In the genomic region with DNA sequence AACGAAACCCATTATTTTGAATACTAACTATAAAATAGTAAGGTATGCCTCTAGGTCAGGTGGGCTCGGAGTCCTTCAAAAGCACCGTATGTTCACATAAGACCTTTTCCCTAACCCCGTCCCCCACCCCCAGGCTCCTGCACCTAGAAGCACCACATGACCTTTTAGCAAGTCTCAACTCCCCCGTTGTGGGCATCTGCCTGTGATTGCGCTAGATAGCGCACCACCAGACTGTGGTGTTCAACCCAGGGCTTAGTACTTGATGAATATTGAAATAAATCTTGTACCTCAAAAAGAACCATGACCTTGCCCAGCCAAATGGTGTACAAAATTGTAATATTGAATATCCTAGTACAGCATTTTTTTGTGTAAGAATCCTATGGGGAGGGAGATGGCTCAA, we compare ENCODE assay signal across 16 mouse cellular contexts.
DNase-seq lines count a peak whose midpoint lies in the region; ATAC-seq and TF ChIP-seq lines count a peak whose summit lies in the region.
"Had no signal": no experiment of that assay in that cellular context is flagged by ENCODE, and none has a peak within 500 bp of the region (broad histone marks: within the 10 kb centered on the region; RNA-seq: fewer than 3 reads in every experiment).

No protein-coding gene starts in this region.

- H3K27ac ChIP-seq in forebrain, postnatal 0 days (ENCODE audit: low read depth, low read length) = peak overlapping the region; percentile 90; the same call in 1 of the 2 replicates
- H3K27ac ChIP-seq in midbrain, embryonic 14.5 days (replicated peaks; ENCODE audit: low read depth, low read length) = peak overlapping the region; percentile 98
- H3K27ac ChIP-seq in cerebellum, adult 2 months (ENCODE audit: insufficient read depth, low read length) = no peak overlapping the region
- H3K27ac ChIP-seq: embryonic facial prominence, embryonic 12.5 days; heart, adult 2 months; intestine, embryonic 15.5 days; liver, embryonic 14.5 days had no signal

- H3K36me3 ChIP-seq in forebrain, postnatal 0 days (ENCODE audit: insufficient read depth) = no peaks in the 10 kb centered on the region
- H3K36me3 ChIP-seq in midbrain, embryonic 14.5 days (ENCODE audit: control insufficient read depth, insufficient read depth, low read length) = no peaks in the 10 kb centered on the region
- H3K36me3 ChIP-seq: embryonic facial prominence, embryonic 12.5 days; intestine, embryonic 15.5 days had no signal

- no peak overlapping the region; the same call in 1 of the 2 replicates for H3K9ac ChIP-seq in forebrain, postnatal 0 days
- no peak overlapping the region for H3K9ac ChIP-seq in midbrain, embryonic 14.5 days (replicated peaks; ENCODE audit: low read length)
- H3K9ac ChIP-seq: liver, embryonic 14.5 days had no signal

- WGBS in forebrain, postnatal 0 days = 86% methylated on average over 7 of the region's 7 CpGs
- WGBS in midbrain, embryonic 14.5 days = 81% methylated on average over 7 of the region's 7 CpGs
- 93% methylated on average over 7 of the region's 7 CpGs for WGBS in cerebellum, adult 2 months

- peak; percentile 52 for ATAC-seq in activated CD4-positive, CD25-positive, alpha-beta regulatory T cell, adult 4 months
- ATAC-seq in forebrain, postnatal 0 days = no peak
- no peak for ATAC-seq in midbrain, embryonic 14.5 days (ENCODE audit: low FRiP score, low TSS enrichment)
- no peak for ATAC-seq in megakaryocyte progenitor cell, adult 5-6 weeks (replicated peaks; ENCODE audit: poor library complexity)

- H3K27me3 ChIP-seq in forebrain, postnatal 0 days (ENCODE audit: insufficient read depth, low read length) = no peaks in the 10 kb centered on the region
- H3K27me3 ChIP-seq in midbrain, embryonic 14.5 days (ENCODE audit: control insufficient read depth, insufficient read depth, low read length) = no peaks in the 10 kb centered on the region
- no peaks in the 10 kb centered on the region for H3K27me3 ChIP-seq in cerebellum, adult 2 months (ENCODE audit: control insufficient read depth, insufficient read depth, low read length)
- H3K27me3 ChIP-seq: intestine, embryonic 15.5 days had no signal

- H3K4me3 ChIP-seq in forebrain, postnatal 0 days (ENCODE audit: low read depth, low read length) = no peak overlapping the region
- no peak overlapping the region for H3K4me3 ChIP-seq in midbrain, embryonic 14.5 days (replicated peaks; ENCODE audit: low read depth, low read length)
- no peak overlapping the region for H3K4me3 ChIP-seq in cerebellum, adult 2 months (replicated peaks; ENCODE audit: insufficient read depth, low read depth, low read length)

- peaks cover 8% of the 10 kb centered on the region for H3K4me1 ChIP-seq in forebrain, postnatal 0 days (ENCODE audit: insufficient read depth)
- H3K4me1 ChIP-seq in midbrain, embryonic 14.5 days (ENCODE audit: control insufficient read depth, insufficient read depth, low read length) = peaks cover 23% of the 10 kb centered on the region
- no peaks in the 10 kb centered on the region for H3K4me1 ChIP-seq in cerebellum, adult 2 months (ENCODE audit: control insufficient read depth, insufficient read depth, low read length)

- TF ChIP-seq CTCF in forebrain, postnatal 0 days (IDR thresholded peaks at IDR 0.05; ENCODE audit: low read depth) = no peak
- no peak for TF ChIP-seq CTCF in cerebellum, adult 2 months (IDR thresholded peaks at IDR 0.05; ENCODE audit: borderline replicate concordance, insufficient read depth, low read depth, low read length)

- peak; percentile 32 for DNase-seq in CD4-positive, CD25-positive, alpha-beta regulatory T cell, adult 2 months (ENCODE audit: low read depth, low spot score)
- no peak for DNase-seq in forebrain, postnatal 0 days
- no peak for DNase-seq in midbrain, embryonic 14.5 days
- DNase-seq in kidney, postnatal 25 days = no peak
- no peak for DNase-seq in left cerebral cortex, postnatal 36 days (ENCODE audit: low spot score in 2 of 2)
- no peak for DNase-seq in cerebellum, adult 2 months
- DNase-seq: cerebellum, adult 11-12 months; gastrocnemius, postnatal 10 days; heart, adult 2 months; retina, postnatal 1 day; thymus, postnatal 25 days had no signal

- TF ChIP-seq POLR2A in cerebellum, adult 2 months (IDR thresholded peaks at IDR 0.05; ENCODE audit: borderline replicate concordance, insufficient read depth, low read length) = no peak

- no peaks in the 10 kb centered on the region for H3K9me3 ChIP-seq in forebrain, postnatal 0 days (ENCODE audit: low read length)
- no peaks in the 10 kb centered on the region for H3K9me3 ChIP-seq in midbrain, embryonic 14.5 days (ENCODE audit: control insufficient read depth, low read length)
- H3K9me3 ChIP-seq: intestine, embryonic 15.5 days had no signal

- H3K4me2 ChIP-seq in forebrain, postnatal 0 days (ENCODE audit: low read depth) = no peak overlapping the region
- H3K4me2 ChIP-seq in midbrain, embryonic 14.5 days (ENCODE audit: low read length) = peak overlapping the region; percentile 66

- intact Hi-C loops in left cerebral cortex, postnatal 36 days (cut with DNase I) = no loop called here
